Mouse (Mus musculus): ENCODE data around the gene Hspa1b. TPM values are rescaled to one million over a fixed set of nuclear protein-coding genes. Genes with fewer than 3 reads are reported as not detected.
"Not testable (repeated sequence)": the region's sequence is repeated elsewhere in the genome, so short reads cannot be mapped to it uniquely, and the experiment has no call there.

The Hspa1b gene
- 0.76 and 0.80 TPM in 2 replicates for polyA plus RNA-seq (2015; fragmentation: Nextera tagmentation; extraction: Ambion mirVana)

GRCm38 (mm10) chr17:34959130-34959778 lies at the start of gene Hspa1b:
Gene Hspa1b (minus strand): TSS chr17:34959238.
- Histone ChIP-seq H3K9ac (replicated peaks; ENCODE audit: low read length) (peak within 1 kb of the TSS; percentile 83), H3K4me3 (ENCODE audit: low read length) (peak within 1 kb of the TSS; percentile 56), H3K27ac (ENCODE audit: low read length) (peak within 1 kb of the TSS; percentile 99), H3K4me2 (replicated peaks; ENCODE audit: low read depth, low read length) (peak within 1 kb of the TSS; percentile 69), H3K4me1 (ENCODE audit: insufficient read depth, low read length) (peaks cover 18% of the 10 kb centered on the region)
- ATAC-seq (ENCODE audit: low FRiP score, low TSS enrichment) = peak; percentile 92
- WGBS = 0% methylated on average over 27 of the region's 32 CpGs
- H3K36me3 ChIP-seq (ENCODE audit: insufficient read depth, low read length); H3K9me3 ChIP-seq (ENCODE audit: low read length); H3K27me3 ChIP-seq (ENCODE audit: insufficient read depth, low read length): not testable (repeated sequence)

GRCm38 (mm10) chr17:35007387-35007991 lies 48.5 kb upstream of the Hspa1b start:
- H3K27ac ChIP-seq (ENCODE audit: low read length) = no peak overlapping the region
- no peak overlapping the region for H3K9ac ChIP-seq (replicated peaks; ENCODE audit: low read length)
- H3K9me3 ChIP-seq (ENCODE audit: low read length) = no peaks in the 10 kb centered on the region
- H3K27me3 ChIP-seq (ENCODE audit: insufficient read depth, low read length) = no peaks in the 10 kb centered on the region
- H3K4me1 ChIP-seq (ENCODE audit: insufficient read depth, low read length) = peaks cover 11% of the 10 kb centered on the region
- no peak overlapping the region for H3K4me2 ChIP-seq (replicated peaks; ENCODE audit: low read depth, low read length)
- ATAC-seq (ENCODE audit: low FRiP score, low TSS enrichment) = no peak
- WGBS = 96% methylated on average over 7 of the region's 7 CpGs
- H3K4me3 ChIP-seq (ENCODE audit: low read length) = no peak overlapping the region
- H3K36me3 ChIP-seq (ENCODE audit: insufficient read depth, low read length) = peaks cover 74% of the 10 kb centered on the region

- H3K27me3 ChIP-seq (ENCODE audit: insufficient read depth, low read length); H3K4me2 ChIP-seq (replicated peaks; ENCODE audit: low read depth, low read length); H3K27ac ChIP-seq (ENCODE audit: low read length); H3K9me3 ChIP-seq (ENCODE audit: low read length); ATAC-seq (ENCODE audit: low FRiP score, low TSS enrichment); H3K9ac ChIP-seq (replicated peaks; ENCODE audit: low read length); H3K4me3 ChIP-seq (ENCODE audit: low read length): not testable (repeated sequence)
- H3K36me3 ChIP-seq (ENCODE audit: insufficient read depth, low read length) = peaks cover 58% of the 10 kb centered on the region
- H3K4me1 ChIP-seq (ENCODE audit: insufficient read depth, low read length) = peaks cover 17% of the 10 kb centered on the region
- WGBS = 94% methylated on average over 4 of the region's 5 CpGs
Measured at GRCm38 (mm10) chr17:35005902-35006301, 46.9 kb upstream of the Hspa1b start.

GRCm38 (mm10) chr17:35005158-35005557 lies 46.1 kb upstream of the Hspa1b start:
- H3K27ac ChIP-seq (ENCODE audit: low read length) = no peak overlapping the region
- H3K4me2 ChIP-seq (replicated peaks; ENCODE audit: low read depth, low read length) = no peak overlapping the region
- no peaks in the 10 kb centered on the region for H3K27me3 ChIP-seq (ENCODE audit: insufficient read depth, low read length)
- peaks cover 50% of the 10 kb centered on the region for H3K36me3 ChIP-seq (ENCODE audit: insufficient read depth, low read length)
- no peaks in the 10 kb centered on the region for H3K9me3 ChIP-seq (ENCODE audit: low read length)
- peaks cover 18% of the 10 kb centered on the region for H3K4me1 ChIP-seq (ENCODE audit: insufficient read depth, low read length)
- 90% methylated on average over 10 of the region's 10 CpGs for WGBS
- no peak overlapping the region for H3K4me3 ChIP-seq (ENCODE audit: low read length)
- H3K9ac ChIP-seq (replicated peaks; ENCODE audit: low read length) = no peak overlapping the region
- ATAC-seq (ENCODE audit: low FRiP score, low TSS enrichment) = no peak

- Histone ChIP-seq H3K27ac (ENCODE audit: low read length) (no peak overlapping the region), H3K36me3 (ENCODE audit: insufficient read depth, low read length) (peaks cover 42% of the 10 kb centered on the region), H3K9ac (replicated peaks; ENCODE audit: low read length) (no peak overlapping the region), H3K27me3 (ENCODE audit: insufficient read depth, low read length) (no peaks in the 10 kb centered on the region), H3K9me3 (ENCODE audit: low read length) (no peaks in the 10 kb centered on the region), H3K4me1 (ENCODE audit: insufficient read depth, low read length) (peaks cover 26% of the 10 kb centered on the region), H3K4me3 (ENCODE audit: low read length) (no peak overlapping the region), H3K4me2 (replicated peaks; ENCODE audit: low read depth, low read length) (no peak overlapping the region)
- WGBS = 94% methylated on average over 17 of the region's 17 CpGs
- ATAC-seq (ENCODE audit: low FRiP score, low TSS enrichment) = no peak
Measured at GRCm38 (mm10) chr17:35004075-35004717, 45.2 kb upstream of the Hspa1b start.

- Histone ChIP-seq H3K27ac (ENCODE audit: low read length) (no peak overlapping the region), H3K4me2 (replicated peaks; ENCODE audit: low read depth, low read length) (peak overlapping the region; percentile 100), H3K9me3 (ENCODE audit: low read length) (no peaks in the 10 kb centered on the region), H3K4me3 (ENCODE audit: low read length) (peak overlapping the region; percentile 93; the same call in 1 of the 2 replicates), H3K4me1 (ENCODE audit: insufficient read depth, low read length) (peaks cover 29% of the 10 kb centered on the region), H3K36me3 (ENCODE audit: insufficient read depth, low read length) (peaks cover 44% of the 10 kb centered on the region), H3K27me3 (ENCODE audit: insufficient read depth, low read length) (no peaks in the 10 kb centered on the region), H3K9ac (replicated peaks; ENCODE audit: low read length) (peak overlapping the region; percentile 98)
- 44% methylated on average over 9 of the region's 9 CpGs for WGBS
- ATAC-seq (ENCODE audit: low FRiP score, low TSS enrichment) = no peak
Measured at GRCm38 (mm10) chr17:35003022-35003838, 44.2 kb upstream of the Hspa1b start.

GRCm38 (mm10) chr17:35002153-35002865 lies 43.3 kb upstream of the Hspa1b start:
- peaks cover 44% of the 10 kb centered on the region for H3K36me3 ChIP-seq (ENCODE audit: insufficient read depth, low read length)
- WGBS = 4% methylated on average over 12 of the region's 12 CpGs
- H3K4me1 ChIP-seq (ENCODE audit: insufficient read depth, low read length) = peaks cover 29% of the 10 kb centered on the region
- H3K4me3 ChIP-seq (ENCODE audit: low read length) = peak overlapping the region; percentile 93
- peak overlapping the region; percentile 97 for H3K27ac ChIP-seq (ENCODE audit: low read length)
- H3K27me3 ChIP-seq (ENCODE audit: insufficient read depth, low read length) = no peaks in the 10 kb centered on the region
- no peak for ATAC-seq (ENCODE audit: low FRiP score, low TSS enrichment)
- H3K9me3 ChIP-seq (ENCODE audit: low read length) = no peaks in the 10 kb centered on the region
- H3K4me2 ChIP-seq (replicated peaks; ENCODE audit: low read depth, low read length) = peak overlapping the region; percentile 100
- H3K9ac ChIP-seq (replicated peaks; ENCODE audit: low read length) = peak overlapping the region; percentile 98

- peaks cover 32% of the 10 kb centered on the region for H3K4me1 ChIP-seq (ENCODE audit: insufficient read depth, low read length)
- H3K4me3 ChIP-seq (ENCODE audit: low read length) = peak overlapping the region; percentile 93
- peak overlapping the region; percentile 97 for H3K27ac ChIP-seq (ENCODE audit: low read length)
- WGBS = 0% methylated on average over 35 of the region's 35 CpGs
- H3K9ac ChIP-seq (replicated peaks; ENCODE audit: low read length) = peak overlapping the region; percentile 98
- no peaks in the 10 kb centered on the region for H3K27me3 ChIP-seq (ENCODE audit: insufficient read depth, low read length)
- ATAC-seq (ENCODE audit: low FRiP score, low TSS enrichment) = peak; percentile 29
- peak overlapping the region; percentile 100 for H3K4me2 ChIP-seq (replicated peaks; ENCODE audit: low read depth, low read length)
- H3K36me3 ChIP-seq (ENCODE audit: insufficient read depth, low read length) = peaks cover 46% of the 10 kb centered on the region
- peaks cover 1% of the 10 kb centered on the region; the same call in 1 of the 2 replicates for H3K9me3 ChIP-seq (ENCODE audit: low read length)
Measured at GRCm38 (mm10) chr17:35001452-35002152, 42.6 kb upstream of the Hspa1b start.

Data from kidney, embryonic 16.5 days (tissue).